Comparison of ENCODE assay signal across 9 mouse cellular contexts in the genomic region with DNA sequence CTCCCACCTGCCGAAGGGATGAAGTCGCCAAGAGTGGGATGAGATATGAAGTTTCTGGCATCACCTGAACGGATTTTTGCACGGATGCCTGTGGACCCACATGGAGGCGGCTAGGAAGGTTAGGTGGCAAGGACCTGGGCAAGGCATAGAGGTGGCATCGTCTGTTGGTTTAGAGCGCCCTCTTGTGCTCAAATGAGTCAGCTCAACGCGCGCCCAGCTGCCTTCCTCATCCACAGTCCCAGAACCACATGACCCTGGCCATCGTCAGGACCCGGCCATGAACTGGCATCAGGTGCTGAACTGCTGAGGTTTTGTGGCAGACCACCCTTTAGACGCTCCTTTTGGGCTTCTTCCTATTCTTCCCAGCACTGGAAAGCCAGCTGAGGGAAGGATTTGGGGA. TPM values are rescaled to one million over a fixed set of nuclear protein-coding genes. Genes with fewer than 3 reads are reported as not detected.
DNase-seq lines count a peak whose midpoint lies in the region; ATAC-seq and TF ChIP-seq lines count a peak whose summit lies in the region.
"Had no signal": no experiment of that assay in that cellular context is flagged by ENCODE, and none has a peak within 500 bp of the region (broad histone marks: within the 10 kb centered on the region; RNA-seq: fewer than 3 reads in every experiment).

No protein-coding gene starts in this region.

- dilution Hi-C loops in CH12.LX (cut with MboI; ENCODE audit: extremely low pct_ligation_motif_present, extremely low pct_unique_long_range_greater_than_20kb, low sequenced_read_pairs) = no loop called here

- no peaks in the 10 kb centered on the region for H3K79me2 ChIP-seq in CH12.LX (replicated peaks; ENCODE audit: control insufficient read depth, extremely low read depth, insufficient read depth, poor library complexity, severe bottlenecking)

- peaks cover 81% of the 10 kb centered on the region for H3K27me3 ChIP-seq in CH12.LX (replicated peaks)
- H3K27me3 ChIP-seq in embryonic facial prominence, embryonic 10.5 days (replicated peaks; ENCODE audit: low read depth, poor library complexity, severe bottlenecking) = peaks cover 100% of the 10 kb centered on the region
- peaks cover 85% of the 10 kb centered on the region for H3K27me3 ChIP-seq in heart, postnatal 0 days (ENCODE audit: control insufficient read depth, insufficient read depth, low read length)
- peaks cover 64% of the 10 kb centered on the region for H3K27me3 ChIP-seq in lung, embryonic 14.5 days (ENCODE audit: insufficient read depth, low read length)

- no peaks in the 10 kb centered on the region for H3K36me3 ChIP-seq in CH12.LX (replicated peaks in 1 of 2; ENCODE audit: control insufficient read depth in 1 of 2, insufficient read depth in 1 of 2, low read length in 1 of 2)
- no peaks in the 10 kb centered on the region for H3K36me3 ChIP-seq in embryonic facial prominence, embryonic 10.5 days (replicated peaks)
- no peaks in the 10 kb centered on the region for H3K36me3 ChIP-seq in heart, postnatal 0 days (replicated peaks; ENCODE audit: control insufficient read depth, insufficient read depth, low read length)
- no peaks in the 10 kb centered on the region for H3K36me3 ChIP-seq in lung, embryonic 14.5 days (ENCODE audit: insufficient read depth)
- H3K36me3 ChIP-seq: heart, embryonic 15.5 days had no signal

- H3K4me1 ChIP-seq in CH12.LX (ENCODE audit: control insufficient read depth in 1 of 2, insufficient read depth in 2 of 2) = peaks cover 8 to 27% of the 10 kb centered on the region in 2 experiments
- peaks cover 47% of the 10 kb centered on the region for H3K4me1 ChIP-seq in embryonic facial prominence, embryonic 10.5 days
- no peaks in the 10 kb centered on the region for H3K4me1 ChIP-seq in heart, postnatal 0 days (ENCODE audit: control insufficient read depth, insufficient read depth)
- no peaks in the 10 kb centered on the region for H3K4me1 ChIP-seq in lung, embryonic 14.5 days (ENCODE audit: insufficient read depth)

- in situ Hi-C loops in CH12.LX (cut with MboI; ENCODE audit: low pct_ligation_motif_present, low pct_unique_long_range_greater_than_20kb, low sequenced_read_pairs) = loop anchor here (5.0 kb wide), 1 partner anchor 50 kb away; no protein-coding TSS in a partner anchor

- H3K9ac ChIP-seq in CH12.LX (ENCODE audit: insufficient read depth, low read depth) = no peak overlapping the region
- H3K9ac ChIP-seq in heart, postnatal 0 days (replicated peaks; ENCODE audit: low read depth, low read length) = no peak overlapping the region
- H3K9ac ChIP-seq in lung, embryonic 14.5 days = no peak overlapping the region
- H3K9ac ChIP-seq: heart, embryonic 15.5 days had no signal

- TF ChIP-seq EP300 in CH12.LX (IDR thresholded peaks at IDR 0.05; ENCODE audit: low read length) = no peak
- no peak for TF ChIP-seq EP300 in heart, postnatal 0 days (IDR thresholded peaks at IDR 0.05; ENCODE audit: low read depth)

- H3K27ac ChIP-seq in CH12.LX (ENCODE audit: insufficient read depth, low read depth) = no peak overlapping the region
- no peak overlapping the region for H3K27ac ChIP-seq in embryonic facial prominence, embryonic 10.5 days (replicated peaks)
- no peak overlapping the region for H3K27ac ChIP-seq in heart, postnatal 0 days (ENCODE audit: low read depth)
- no peak overlapping the region for H3K27ac ChIP-seq in lung, embryonic 14.5 days (ENCODE audit: low read depth)
- H3K27ac ChIP-seq: heart, embryonic 15.5 days had no signal

- no peak overlapping the region for H3K4me3 ChIP-seq in CH12.LX (replicated peaks in 1 of 3; ENCODE audit: low read depth in 2 of 3, low read length in 2 of 3, poor library complexity in 1 of 3)
- no peak overlapping the region for H3K4me3 ChIP-seq in embryonic facial prominence, embryonic 10.5 days
- no peak overlapping the region for H3K4me3 ChIP-seq in heart, postnatal 0 days (ENCODE audit: low read depth, low read length)
- no peak overlapping the region for H3K4me3 ChIP-seq in lung, embryonic 14.5 days (ENCODE audit: low read depth, low read length)
- H3K4me3 ChIP-seq: heart, embryonic 15.5 days had no signal

- TF ChIP-seq RAD21 in CH12.LX (IDR thresholded peaks at IDR 0.05; ENCODE audit: low read depth, low read length) = peak; percentile 92

- H3K9me3 ChIP-seq in CH12.LX (replicated peaks; ENCODE audit: low read length) = no peaks in the 10 kb centered on the region
- H3K9me3 ChIP-seq in embryonic facial prominence, embryonic 10.5 days = no peaks in the 10 kb centered on the region
- H3K9me3 ChIP-seq in heart, postnatal 0 days (replicated peaks; ENCODE audit: control insufficient read depth, low read length) = no peaks in the 10 kb centered on the region
- H3K9me3 ChIP-seq in lung, embryonic 14.5 days (ENCODE audit: low read depth, low read length) = no peaks in the 10 kb centered on the region
- H3K9me3 ChIP-seq: heart, embryonic 15.5 days had no signal

- DNase-seq in CH12.LX (ENCODE audit: extremely low read depth) = peak; percentile 76
- peak; percentile 85 for DNase-seq in adrenal gland, postnatal 14 days
- peak; percentile 81 for DNase-seq in embryonic facial prominence, embryonic 10.5 days (ENCODE audit: low spot score)
- DNase-seq in heart, postnatal 0 days (ENCODE audit: low spot score) = peak; percentile 68
- peak; percentile 72 to 89 for DNase-seq in kidney, postnatal 36 days
- DNase-seq in lung, embryonic 14.5 days = peak; percentile 84
- peak; percentile 63 for DNase-seq in retina, adult 2 months (ENCODE audit: low read depth, low spot score)
- peak; percentile 30 for DNase-seq in urinary bladder, postnatal 10 days (ENCODE audit: low spot score)

- peak; percentile 57 to 94 for TF ChIP-seq CTCF in CH12.LX (conservative IDR thresholded peaks at IDR 0.05 in 1 of 2, IDR thresholded peaks at IDR 0.05 in 1 of 2; ENCODE audit: low read depth in 2 of 2, low read length in 2 of 2)
- TF ChIP-seq CTCF in heart, postnatal 0 days (IDR thresholded peaks at IDR 0.05; ENCODE audit: low read depth) = peak; percentile 81
- TF ChIP-seq CTCF in lung, embryonic 14.5 days (IDR thresholded peaks at IDR 0.05; ENCODE audit: low read depth) = peak; percentile 85

- WGBS in embryonic facial prominence, embryonic 10.5 days = 2% methylated on average over 13 of the region's 13 CpGs
- WGBS in heart, postnatal 0 days = 4% methylated on average over 13 of the region's 13 CpGs
- 1% methylated on average over 13 of the region's 13 CpGs for WGBS in lung, embryonic 14.5 days

- no peak overlapping the region for H3K4me2 ChIP-seq in CH12.LX (ENCODE audit: insufficient read depth, low read depth, poor library complexity, severe bottlenecking)
- H3K4me2 ChIP-seq in heart, postnatal 0 days (ENCODE audit: low read depth, low read length) = no peak overlapping the region
- H3K4me2 ChIP-seq in lung, embryonic 14.5 days = no peak overlapping the region
- H3K4me2 ChIP-seq: heart, embryonic 15.5 days had no signal

- TF ChIP-seq POLR2A in CH12.LX (IDR thresholded peaks at IDR 0.05; ENCODE audit: low read depth, low read length) = no peak

- peak; percentile 77 for ATAC-seq in heart, postnatal 0 days (ENCODE audit: insufficient read depth, low read depth)
- peak; percentile 36; the same call in 1 of the 2 replicates for ATAC-seq in lung, embryonic 14.5 days (ENCODE audit: insufficient read depth)

TF ChIP-seq in CH12.LX, 34 proteins besides CTCF, POLR2A, EP300 and RAD21 (continues in another document):
- 0 out of 2 replicates have a peak, but pooled peaks have one; percentile 28 for TF ChIP-seq MYC (IDR thresholded peaks at IDR 0.05; ENCODE audit: low read depth, low read length)

RNA-seq across cellular contexts. Expression of gene Rhbg, which starts 12.0 kb away (rescaled TPM):
- 0.08 TPM in 1 of 2 replicates, not detected in the other for total RNA-seq in CH12.LX (2012; rRNA removed)
- total RNA-seq in CH12.LX (2014; rRNA removed) = not detected in 2 replicates
- not detected in 2 replicates for polyA plus RNA-seq in CH12.LX (2012; ENCODE audit: insufficient read length, low read depth)
- 0.86 and 2.1 TPM in 2 replicates for total RNA-seq in adrenal gland, postnatal 14 days (2021)
- polyA plus RNA-seq in embryonic facial prominence, embryonic 10.5 days (2016; fragmentation: Nextera tagmentation; extraction: Ambion mirVana) = 0.17 TPM in 1 of 2 replicates, not detected in the other
- 0.19 TPM in 1 of 2 replicates, not detected in the other for total RNA-seq in heart, postnatal 0 days (2014; rRNA removed; ENCODE audit: low replicate concordance)
- polyA plus RNA-seq in heart, postnatal 0 days (2015; fragmentation: Nextera tagmentation; extraction: Ambion mirVana) = not detected in 2 replicates
- not detected in 2 replicates for polyA plus RNA-seq in lung, embryonic 14.5 days (2014; fragmentation: Nextera tagmentation; extraction: Ambion mirVana)

RNA-seq across cellular contexts. Expression of gene Gm38392, which starts 44.5 kb away (rescaled TPM):
- total RNA-seq in CH12.LX (2012; rRNA removed) (0.08 TPM in 1 of 2 replicates, not detected in the other), CH12.LX (2014; rRNA removed) (not detected in 2 replicates)
- polyA plus RNA-seq in CH12.LX (2012; ENCODE audit: insufficient read length, low read depth) = not detected in 2 replicates
- total RNA-seq in adrenal gland, postnatal 14 days (2021) = 0.96 and 1.5 TPM in 2 replicates
- not detected in 2 replicates for polyA plus RNA-seq in embryonic facial prominence, embryonic 10.5 days (2016; fragmentation: Nextera tagmentation; extraction: Ambion mirVana)
- not detected in 2 replicates for total RNA-seq in heart, postnatal 0 days (2014; rRNA removed; ENCODE audit: low replicate concordance)
- polyA plus RNA-seq in heart, postnatal 0 days (2015; fragmentation: Nextera tagmentation; extraction: Ambion mirVana) = 0.16 TPM in 1 of 2 replicates, not detected in the other
- not detected in 2 replicates for polyA plus RNA-seq in lung, embryonic 14.5 days (2014; fragmentation: Nextera tagmentation; extraction: Ambion mirVana)
- polyA plus RNA-seq: heart, embryonic 15.5 days had no signal

RNA-seq across cellular contexts. Expression of gene Tsacc, which starts 54.3 kb away (rescaled TPM):
- total RNA-seq in CH12.LX (2012; rRNA removed) (9.3 and 9.5 TPM in 2 replicates), CH12.LX (2014; rRNA removed) (4.4 and 6.7 TPM in 2 replicates)
- 9.1 and 11.3 TPM in 2 replicates for polyA plus RNA-seq in CH12.LX (2012; ENCODE audit: insufficient read length, low read depth)
- 8.3 and 9.7 TPM in 2 replicates for total RNA-seq in adrenal gland, postnatal 14 days (2021)
- polyA plus RNA-seq in embryonic facial prominence, embryonic 10.5 days (2016; fragmentation: Nextera tagmentation; extraction: Ambion mirVana) = 12.6 and 14.7 TPM in 2 replicates
- 21.5 and 30.3 TPM in 2 replicates for total RNA-seq in heart, postnatal 0 days (2014; rRNA removed; ENCODE audit: low replicate concordance)
- 14.3 and 16.7 TPM in 2 replicates for polyA plus RNA-seq in heart, postnatal 0 days (2015; fragmentation: Nextera tagmentation; extraction: Ambion mirVana)
- 9.1 and 9.9 TPM in 2 replicates for polyA plus RNA-seq in lung, embryonic 14.5 days (2014; fragmentation: Nextera tagmentation; extraction: Ambion mirVana)

RNA-seq across cellular contexts. Expression of gene Cct3, which starts 54.4 kb away (rescaled TPM):
- total RNA-seq in CH12.LX (2012; rRNA removed) (755 and 1,009 TPM in 2 replicates), CH12.LX (2014; rRNA removed) (742 and 817 TPM in 2 replicates)
- polyA plus RNA-seq in CH12.LX (2012; ENCODE audit: insufficient read length, low read depth) = 546 and 579 TPM in 2 replicates
- 255 and 265 TPM in 2 replicates for total RNA-seq in adrenal gland, postnatal 14 days (2021)
- 862 and 910 TPM in 2 replicates for polyA plus RNA-seq in embryonic facial prominence, embryonic 10.5 days (2016; fragmentation: Nextera tagmentation; extraction: Ambion mirVana)
- 187 and 208 TPM in 2 replicates for total RNA-seq in heart, postnatal 0 days (2014; rRNA removed; ENCODE audit: low replicate concordance)
- polyA plus RNA-seq in heart, postnatal 0 days (2015; fragmentation: Nextera tagmentation; extraction: Ambion mirVana) = 254 and 256 TPM in 2 replicates
- polyA plus RNA-seq in lung, embryonic 14.5 days (2014; fragmentation: Nextera tagmentation; extraction: Ambion mirVana) = 594 and 602 TPM in 2 replicates

Comparison
In these comparisons a context has a peak if more than half of its experiments do, and no peak if none do; other contexts are left out.
1. DNase-seq: peak in every context shown above with its lines; median percentile 85 in adrenal gland, postnatal 14 days; 84 in lung, embryonic 14.5 days; 81 in embryonic facial prominence, embryonic 10.5 days; 80 in kidney, postnatal 36 days; 76 in CH12.LX; 68 in heart, postnatal 0 days; 63 in retina, adult 2 months; 30 in urinary bladder, postnatal 10 days.